Mouse (Mus musculus) heart, embryonic 13.5 days (tissue): ENCODE measurements around the gene Sar1b. TPM values are rescaled to one million over a fixed set of nuclear protein-coding genes. Genes with fewer than 3 reads are reported as not detected.
"Not testable (repeated sequence)": the region's sequence is repeated elsewhere in the genome, so short reads cannot be mapped to it uniquely, and the experiment has no call there.

Source experiments
- ATAC-seq: fragments of 200-750 bp; cut with Nextera tagmentation; 2 replicates; pipeline ENCODE4 v1.8.0; 2017; ENCODE audit warnings: moderate TSS enrichment; ENCODE audit not compliant: insufficient number of reproducible peaks, low FRiP score, low TSS enrichment; ENCODE audit errors: extremely low read depth
- H3K27ac ChIP-seq: fragments of 300-500 bp; sonication (generic); replicated peaks from 2 replicates; pipeline ENCODE4 v1.5.1; 2015; ENCODE audit warnings: moderate library complexity, mild to moderate bottlenecking, inconsistent platforms
- H3K27me3 ChIP-seq: fragments of 300-500 bp; sonication (generic); replicated peaks from 2 replicates; pipeline ENCODE4 v1.6.1; 2015; ENCODE audit warnings: mild to moderate bottlenecking, inconsistent platforms
- H3K36me3 ChIP-seq: fragments of 300-500 bp; sonication (generic); 2 replicates; pipeline ENCODE4 v1.6.1; 2015; ENCODE audit warnings: mild to moderate bottlenecking, inconsistent platforms
- H3K4me1 ChIP-seq: fragments of 300-500 bp; sonication (generic); 2 replicates; pipeline ENCODE4 v1.6.1; 2015; ENCODE audit warnings: inconsistent platforms
- H3K4me2 ChIP-seq: fragments of 300-500 bp; sonication (generic); 2 replicates; pipeline ENCODE4 v1.6.1; 2015; ENCODE audit warnings: inconsistent platforms, mild to moderate bottlenecking, moderate library complexity
- H3K4me3 ChIP-seq: fragments of 300-500 bp; sonication (generic); 2 replicates; pipeline ENCODE4 v1.5.1; 2015; ENCODE audit warnings: moderate library complexity, mild to moderate bottlenecking, inconsistent platforms
- H3K9ac ChIP-seq: fragments of 300-500 bp; sonication (generic); 2 replicates; pipeline ENCODE4 v1.6.1; 2015; ENCODE audit warnings: inconsistent platforms, mild to moderate bottlenecking, moderate library complexity
- H3K9me3 ChIP-seq: fragments of 300-500 bp; sonication (generic); 2 replicates; pipeline ENCODE4 v1.6.1; 2016; ENCODE audit warnings: inconsistent platforms
- WGBS: fragments of 180-500 bp; shearing (Covaris S2); methylation state at CpG from one replicate; pipeline ENCODE4 v1.1.7; 2015; ENCODE audit warnings: mixed read lengths; 5-methylcytosine and 5-hydroxymethylcytosine counted together
- polyA plus RNA-seq: library from polyadenylated mRNA; unstranded; fragments of >200 nt; fragmentation: Nextera tagmentation; extraction: Ambion mirVana; gene quantifications from 2 replicates; pipeline ENCODE4 v1.2.1, GENCODE M21; 2015

Sar1b gene
- polyA plus RNA-seq, 1 experiment from 2014 or later = 133 TPM

DNA sequence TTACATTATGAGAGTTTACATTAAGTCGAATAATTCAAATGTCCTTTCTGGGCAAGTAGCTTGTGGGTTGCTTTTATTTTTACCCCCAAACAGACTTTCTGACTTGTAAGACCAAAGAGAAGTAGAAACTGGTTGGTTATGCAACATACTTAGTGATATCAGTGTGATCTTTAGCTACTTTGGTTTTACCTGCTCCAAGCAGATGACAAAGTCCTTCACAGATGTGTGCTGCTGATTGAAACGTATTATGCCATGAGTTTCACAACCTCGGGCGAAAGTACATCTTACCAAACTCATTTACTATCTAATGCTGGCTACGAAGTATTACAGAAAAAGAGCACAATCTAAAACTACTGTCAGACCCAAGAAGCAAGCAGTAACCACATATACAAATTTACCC is 5.9 kb upstream of the Sar1b start:
- ATAC-seq = no peak
- Histone ChIP-seq H3K27ac (no peak overlapping the region), H3K9me3 (no peaks in the 10 kb centered on the region), H3K4me3 (no peak overlapping the region; the same call in 1 of the 2 replicates), H3K27me3 (peaks cover 9% of the 10 kb centered on the region), H3K36me3 (peaks cover 5% of the 10 kb centered on the region), H3K9ac (no peak overlapping the region), H3K4me1 (peaks cover 28% of the 10 kb centered on the region), H3K4me2 (no peak overlapping the region)
- 90% methylated on average over 5 of the region's 5 CpGs for WGBS

DNA sequence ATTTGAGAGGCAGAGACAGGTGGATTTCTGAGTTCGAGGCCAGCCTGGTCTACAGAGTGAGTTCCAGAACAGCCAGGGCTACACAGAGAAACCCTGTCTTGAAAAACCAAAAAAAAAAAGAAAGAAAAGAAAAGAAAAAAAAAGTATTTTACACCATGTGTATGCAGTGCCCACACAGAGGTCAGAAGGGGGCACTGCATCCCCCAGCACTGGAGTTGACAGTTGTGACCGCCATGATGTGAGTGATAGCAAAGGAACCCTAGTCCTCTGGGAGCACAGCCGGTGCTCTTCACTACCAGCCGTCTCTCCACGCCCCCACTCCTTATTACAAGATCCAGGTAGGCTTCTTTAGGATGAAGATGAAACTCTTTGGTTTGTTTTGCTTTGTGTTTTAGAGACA is 5.3 kb upstream of the Sar1b start:
- 86% methylated on average over 5 of the region's 5 CpGs for WGBS
- not testable (repeated sequence) for H3K27me3 ChIP-seq

DNA sequence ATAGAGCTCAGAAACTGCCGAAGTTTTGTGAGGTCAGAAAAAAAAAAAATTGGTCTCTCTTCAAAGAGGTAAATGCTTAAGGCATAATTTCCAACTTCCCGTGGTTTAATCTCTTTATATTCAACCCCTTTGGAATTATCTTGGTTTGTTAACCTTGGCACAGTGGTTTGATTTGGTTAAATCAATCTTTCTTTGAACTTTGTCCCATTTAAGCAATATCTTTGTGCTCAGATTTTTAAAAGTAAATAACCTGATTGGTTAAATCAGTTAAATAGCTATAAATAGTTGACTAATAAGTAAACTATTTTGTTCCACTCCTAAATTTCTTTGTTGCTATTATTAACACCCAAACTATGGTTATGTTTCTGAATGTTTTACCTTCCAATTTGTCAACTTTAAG is 4.2 kb upstream of the Sar1b start:
- Histone ChIP-seq H3K4me2 (no peak overlapping the region), H3K4me1 (peaks cover 24% of the 10 kb centered on the region), H3K36me3 (no peaks in the 10 kb centered on the region), H3K4me3 (no peak overlapping the region), H3K9ac (no peak overlapping the region), H3K9me3 (no peaks in the 10 kb centered on the region), H3K27me3 (peaks cover 9% of the 10 kb centered on the region), H3K27ac (no peak overlapping the region)
- 75% methylated on average over 2 of the region's 2 CpGs for WGBS
- ATAC-seq = no peak

More for the DNA sequence above, 5.3 kb upstream of the Sar1b start:
- not testable (repeated sequence) for H3K4me3 ChIP-seq, H3K9ac ChIP-seq, H3K4me2 ChIP-seq, H3K27ac ChIP-seq, ATAC-seq, H3K36me3 ChIP-seq, H3K9me3 ChIP-seq
- peaks cover 32% of the 10 kb centered on the region for H3K4me1 ChIP-seq

DNA sequence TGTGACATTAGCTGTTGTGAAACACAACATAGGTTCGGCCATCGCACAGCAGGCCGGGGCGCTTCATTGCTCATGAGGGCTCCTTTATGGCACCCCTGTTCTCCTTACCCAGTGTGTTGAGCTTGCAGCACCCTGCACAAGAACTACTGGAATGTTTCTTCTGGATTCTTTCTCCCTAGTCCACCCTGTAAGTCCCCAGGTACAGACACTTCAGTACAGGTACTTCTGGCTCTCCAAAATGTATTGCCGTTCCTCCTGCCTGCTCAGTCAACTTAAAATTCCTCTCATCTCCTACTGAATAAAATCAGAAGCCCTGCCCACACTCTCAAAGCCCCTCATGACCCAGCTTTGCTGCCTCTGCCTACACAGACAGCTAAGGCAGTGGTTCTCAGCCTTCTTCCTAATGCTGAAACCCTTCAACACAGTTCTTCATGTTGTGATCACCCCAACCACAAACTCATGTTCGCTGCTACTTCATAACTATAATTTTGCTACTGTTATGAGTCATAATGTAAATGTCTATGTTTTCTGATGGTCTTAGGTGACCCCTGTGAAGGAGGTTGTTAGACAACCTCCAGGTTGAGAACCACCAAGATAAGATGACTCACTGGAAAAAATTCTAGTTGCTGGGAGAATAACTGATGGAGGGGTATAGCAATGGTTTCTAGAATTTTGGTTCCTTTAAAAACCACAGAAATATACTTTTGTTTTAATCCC is 3.4 kb upstream of the Sar1b start:
- H3K4me2 ChIP-seq = no peak overlapping the region
- 78% methylated on average over 6 of the region's 6 CpGs for WGBS
- ATAC-seq = no peak

DNA sequence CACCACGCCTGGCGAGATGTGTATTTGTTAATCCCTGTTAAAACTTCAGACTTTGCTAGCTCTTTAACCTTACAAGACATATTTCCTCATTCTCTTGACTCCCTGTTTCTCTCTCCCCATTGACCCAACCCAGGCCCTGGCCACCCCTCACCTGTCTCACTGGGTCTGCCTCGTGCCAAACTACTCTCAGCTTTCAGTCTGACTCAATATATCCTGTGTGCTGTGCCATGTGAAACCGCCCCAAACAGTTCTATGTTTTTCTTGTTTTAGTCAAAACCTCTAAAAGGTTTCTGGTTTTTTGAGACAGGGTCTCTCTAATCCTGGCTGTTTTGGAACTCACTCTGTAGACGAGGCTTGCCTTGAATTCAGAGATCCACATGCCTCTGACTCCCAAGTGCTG is 2.2 kb upstream of the Sar1b start:
- no peak overlapping the region for H3K4me2 ChIP-seq
- peaks cover 9% of the 10 kb centered on the region for H3K27me3 ChIP-seq
- H3K4me1 ChIP-seq = peaks cover 29% of the 10 kb centered on the region
- no peaks in the 10 kb centered on the region for H3K9me3 ChIP-seq
- WGBS = 70% methylated on average over 5 of the region's 5 CpGs
- H3K9ac ChIP-seq = no peak overlapping the region
- no peak overlapping the region for H3K27ac ChIP-seq
- H3K36me3 ChIP-seq = no peaks in the 10 kb centered on the region
- ATAC-seq = no peak
- no peak overlapping the region for H3K4me3 ChIP-seq

More for the DNA sequence above, 3.4 kb upstream of the Sar1b start:
- H3K27me3 ChIP-seq = peaks cover 9% of the 10 kb centered on the region
- no peak overlapping the region for H3K4me3 ChIP-seq
- no peak overlapping the region for H3K27ac ChIP-seq
- no peak overlapping the region for H3K9ac ChIP-seq
- no peaks in the 10 kb centered on the region for H3K9me3 ChIP-seq
- no peaks in the 10 kb centered on the region for H3K36me3 ChIP-seq
- peaks cover 24% of the 10 kb centered on the region for H3K4me1 ChIP-seq

DNA sequence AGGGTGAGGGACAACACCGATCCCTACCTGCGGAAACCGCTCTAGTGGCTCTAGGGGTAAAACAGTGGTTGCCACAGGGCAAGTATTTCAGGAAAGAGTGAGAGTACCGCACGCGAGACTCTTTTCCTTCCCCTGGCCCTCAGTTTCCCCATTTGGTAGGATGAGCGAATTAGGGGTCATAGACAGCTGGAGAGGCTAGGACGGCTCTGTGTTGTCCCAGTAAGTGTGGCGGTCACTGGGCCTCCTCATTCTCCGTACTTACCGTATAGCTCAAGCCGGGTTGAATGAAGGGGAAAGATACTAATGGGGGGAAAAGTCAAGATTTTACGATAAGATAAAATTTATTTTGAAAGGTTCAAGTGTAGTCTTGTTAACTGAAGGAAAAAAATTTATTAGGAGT is 468 bp downstream of the Sar1b start:
- Histone ChIP-seq H3K27me3 (peaks cover 9% of the 10 kb centered on the region), H3K9ac (peak overlapping the region; percentile 97), H3K36me3 (no peaks in the 10 kb centered on the region), H3K27ac (no peak overlapping the region), H3K4me1 (peaks cover 35% of the 10 kb centered on the region), H3K4me3 (peak overlapping the region; percentile 98), H3K4me2 (peak overlapping the region; percentile 94), H3K9me3 (no peaks in the 10 kb centered on the region)
- WGBS = 5% methylated on average over 13 of the region's 13 CpGs
- no peak for ATAC-seq

DNA sequence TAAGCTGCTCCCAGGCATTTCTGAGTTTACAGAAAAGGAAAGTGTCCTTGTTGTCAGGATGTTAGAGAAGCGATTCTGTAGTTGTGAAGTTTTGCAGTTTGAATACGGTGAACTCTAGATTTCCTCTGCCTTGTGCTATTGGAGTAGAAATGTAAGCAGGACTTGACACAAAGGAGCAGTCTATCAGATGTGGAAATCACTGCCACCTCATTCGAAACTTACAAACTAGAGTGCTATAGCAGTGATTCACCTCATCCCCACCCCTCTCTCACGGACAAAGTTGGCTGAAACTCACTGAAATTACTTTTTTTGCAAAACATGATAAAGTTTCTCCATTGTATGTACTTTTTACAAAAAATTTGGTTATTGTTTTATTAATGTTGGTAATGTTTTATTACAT is 1.3 kb downstream of the Sar1b start:
- WGBS = 80% methylated on average over 4 of the region's 4 CpGs
- H3K9me3 ChIP-seq = no peaks in the 10 kb centered on the region
- peak overlapping the region; percentile 94 for H3K4me2 ChIP-seq
- no peak overlapping the region; the same call in 1 of the 2 replicates for H3K9ac ChIP-seq
- H3K4me1 ChIP-seq = peaks cover 35% of the 10 kb centered on the region
- peak overlapping the region; percentile 98 for H3K4me3 ChIP-seq
- no peaks in the 10 kb centered on the region for H3K36me3 ChIP-seq
- no peak overlapping the region for H3K27ac ChIP-seq
- no peak for ATAC-seq
- peaks cover 9% of the 10 kb centered on the region for H3K27me3 ChIP-seq

DNA sequence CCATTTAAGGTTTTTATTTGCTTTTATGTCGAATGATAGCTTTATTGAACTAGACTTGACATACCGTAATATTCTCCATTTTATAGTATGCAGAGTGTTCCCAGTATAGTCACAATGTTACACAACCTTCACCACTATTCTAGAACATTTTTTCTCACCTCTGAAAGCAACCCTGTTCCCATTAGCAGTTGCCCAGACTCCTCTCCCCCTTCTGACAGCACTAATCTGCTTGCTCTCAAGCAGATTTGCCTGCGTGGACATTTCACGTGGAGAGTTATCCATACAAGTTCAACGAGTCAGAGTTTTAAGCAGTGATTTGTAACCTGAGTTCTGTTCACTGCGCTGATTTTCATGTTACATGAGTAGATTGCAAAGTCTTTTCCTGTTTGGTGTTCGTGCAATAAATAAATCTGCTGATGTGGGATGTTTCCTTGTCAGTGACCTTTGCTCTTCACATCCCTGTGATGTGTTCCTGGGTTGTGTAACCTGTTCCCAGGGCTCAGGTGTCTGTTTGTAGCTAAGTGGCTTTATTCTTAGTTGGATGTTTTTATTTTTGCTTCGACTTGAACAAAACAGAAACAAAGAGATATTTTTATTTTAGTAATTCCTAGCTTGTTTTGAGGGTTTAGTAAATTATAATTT is 4.2 kb downstream of the Sar1b start:
- Histone ChIP-seq H3K4me3 (no peak overlapping the region), H3K27ac (no peak overlapping the region), H3K9me3 (no peaks in the 10 kb centered on the region), H3K4me1 (peaks cover 35% of the 10 kb centered on the region), H3K36me3 (no peaks in the 10 kb centered on the region), H3K4me2 (no peak overlapping the region), H3K27me3 (no peaks in the 10 kb centered on the region; the same call in 1 of the 2 replicates), H3K9ac (no peak overlapping the region)
- ATAC-seq = no peak
- WGBS = 69% methylated on average over 8 of the region's 8 CpGs

DNA sequence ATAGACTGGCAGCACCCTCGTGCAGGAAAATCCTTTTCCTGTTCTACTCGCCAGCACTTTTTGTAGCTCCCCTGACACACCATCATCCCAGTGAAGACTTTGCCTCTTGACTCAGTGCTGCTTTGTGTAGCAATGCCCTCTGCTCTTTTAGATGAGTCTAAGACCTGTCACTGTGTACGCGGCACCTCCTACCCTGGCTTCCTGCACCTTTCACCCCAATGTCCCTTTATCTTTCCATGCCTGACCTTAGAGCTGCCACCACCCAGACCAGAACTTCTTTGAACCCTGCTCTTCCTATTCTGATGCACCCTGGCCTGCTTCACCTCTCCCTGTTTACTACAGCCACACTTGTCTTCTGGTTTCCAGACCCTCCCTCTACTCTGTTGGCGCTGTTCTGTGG is 4.8 kb downstream of the Sar1b start:
- ATAC-seq = no peak
- no peak overlapping the region for H3K9ac ChIP-seq
- no peak overlapping the region for H3K27ac ChIP-seq
- no peaks in the 10 kb centered on the region for H3K27me3 ChIP-seq
- H3K4me2 ChIP-seq = no peak overlapping the region
- 62% methylated on average over 5 of the region's 5 CpGs for WGBS
- H3K9me3 ChIP-seq = no peaks in the 10 kb centered on the region
- peaks cover 30% of the 10 kb centered on the region for H3K4me1 ChIP-seq
- no peaks in the 10 kb centered on the region for H3K36me3 ChIP-seq
- no peak overlapping the region for H3K4me3 ChIP-seq

DNA sequence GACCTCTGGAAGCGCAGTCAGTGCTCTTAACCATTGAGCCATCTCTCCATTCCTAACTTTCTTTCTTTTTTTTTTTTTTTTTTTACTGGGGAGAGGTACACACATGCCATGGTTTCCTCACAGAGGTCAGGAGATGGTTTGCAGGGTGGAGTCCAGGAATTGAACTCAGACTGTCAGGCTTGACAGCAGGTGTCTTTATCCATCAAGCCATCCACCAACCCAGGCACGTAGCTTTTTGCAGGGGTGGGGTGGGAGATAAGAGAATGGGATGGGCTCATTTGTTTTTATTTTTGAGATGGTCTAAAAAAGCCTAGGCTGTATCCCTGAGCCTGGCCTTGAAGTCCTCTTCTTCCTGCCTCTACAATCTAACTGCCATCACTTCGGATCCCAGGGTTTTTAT is 12.0 kb downstream of the Sar1b start:
- Histone ChIP-seq H3K27ac (no peak overlapping the region), H3K9me3 (no peaks in the 10 kb centered on the region), H3K27me3 (no peaks in the 10 kb centered on the region), H3K9ac (no peak overlapping the region), H3K36me3 (peaks cover 13% of the 10 kb centered on the region), H3K4me3 (no peak overlapping the region), H3K4me2 (no peak overlapping the region), H3K4me1 (no peaks in the 10 kb centered on the region)
- no peak for ATAC-seq
- WGBS = 85% methylated on average over 3 of the region's 3 CpGs

DNA sequence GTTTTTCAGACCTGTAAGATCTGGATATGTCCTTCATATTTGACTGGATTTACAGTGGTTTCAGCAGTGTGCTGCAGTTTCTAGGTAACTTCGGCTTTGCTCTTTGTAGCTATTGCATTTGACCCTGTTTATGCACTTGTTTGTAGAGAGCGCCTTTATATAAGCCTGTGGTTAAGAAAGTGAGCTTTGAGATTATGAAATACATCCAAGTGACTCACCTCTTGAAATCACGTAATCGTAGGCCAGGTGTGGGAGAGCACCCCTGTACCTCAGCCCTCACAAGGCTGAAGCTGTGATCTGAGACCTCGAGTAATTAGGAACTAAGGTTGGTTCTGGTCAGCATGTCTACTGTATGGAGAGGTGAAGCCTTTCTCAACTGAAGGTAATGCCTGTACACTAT is 14.0 kb downstream of the Sar1b start:
- 90% methylated on average over 5 of the region's 5 CpGs for WGBS
- Histone ChIP-seq H3K27ac (no peak overlapping the region), H3K4me1 (peaks cover 5% of the 10 kb centered on the region; the same call in 1 of the 2 replicates), H3K27me3 (no peaks in the 10 kb centered on the region), H3K4me2 (no peak overlapping the region), H3K4me3 (no peak overlapping the region), H3K36me3 (peaks cover 33% of the 10 kb centered on the region), H3K9ac (no peak overlapping the region), H3K9me3 (no peaks in the 10 kb centered on the region)
- ATAC-seq = no peak
